Mouse (Mus musculus) kidney, embryonic 15.5 days (tissue): Measurements from ENCODE around the gene Hist1h4k. TPM values are rescaled to one million over a fixed set of nuclear protein-coding genes. Genes with fewer than 3 reads are reported as not detected.
"Not testable (repeated sequence)": the region's sequence is repeated elsewhere in the genome, so short reads cannot be mapped to it uniquely, and the experiment has no call there.

Experiments used
- ATAC-seq: fragments of 200-750 bp; cut with Nextera tagmentation; replicated peaks from 2 replicates; pipeline ENCODE4 v1.8.0; 2017; ENCODE audit warnings: moderate TSS enrichment; ENCODE audit not compliant: low FRiP score
- H3K27ac ChIP-seq: fragments of 300-500 bp; sonication (generic); 2 replicates; pipeline ENCODE4 v1.5.1; 2015; ENCODE audit warnings: mild to moderate bottlenecking, inconsistent platforms
- H3K27me3 ChIP-seq: fragments of 300-500 bp; sonication (generic); 2 replicates; pipeline ENCODE4 v1.6.1; 2015; ENCODE audit warnings: inconsistent platforms
- H3K36me3 ChIP-seq: fragments of 300-500 bp; sonication (generic); 2 replicates; pipeline ENCODE4 v1.6.1; 2015; ENCODE audit warnings: inconsistent platforms
- H3K4me1 ChIP-seq: fragments of 300-500 bp; sonication (generic); 2 replicates; pipeline ENCODE4 v1.6.1; 2015; ENCODE audit warnings: inconsistent platforms
- H3K4me2 ChIP-seq: fragments of 300-500 bp; sonication (generic); 2 replicates; pipeline ENCODE4 v1.6.1; 2015; ENCODE audit warnings: moderate library complexity, mild to moderate bottlenecking, inconsistent platforms
- H3K4me3 ChIP-seq: fragments of 300-500 bp; sonication (generic); replicated peaks from 2 replicates; pipeline ENCODE4 v1.5.1; 2015; ENCODE audit warnings: mild to moderate bottlenecking, inconsistent platforms
- H3K9ac ChIP-seq: fragments of 300-500 bp; sonication (generic); 2 replicates; pipeline ENCODE4 v1.6.1; 2015; ENCODE audit warnings: mild to moderate bottlenecking, inconsistent platforms
- H3K9me3 ChIP-seq: fragments of 300-500 bp; sonication (generic); replicated peaks from 2 replicates; pipeline ENCODE4 v1.6.1; 2016; ENCODE audit warnings: inconsistent platforms
- WGBS: fragments of 180-500 bp; shearing (Covaris S2); methylation state at CpG from one replicate; pipeline ENCODE4 v1.1.7; 2015; ENCODE audit warnings: mixed read lengths; 5-methylcytosine and 5-hydroxymethylcytosine counted together
- polyA plus RNA-seq: library from polyadenylated mRNA; unstranded; fragments of >200 nt; fragmentation: Nextera tagmentation; extraction: Ambion mirVana; gene quantifications from 2 replicates; pipeline ENCODE4 v1.2.1, GENCODE M21; 2015

The Hist1h4k gene
- polyA plus RNA-seq, 1 experiment from 2014 or later = 5.4 TPM

DNA sequence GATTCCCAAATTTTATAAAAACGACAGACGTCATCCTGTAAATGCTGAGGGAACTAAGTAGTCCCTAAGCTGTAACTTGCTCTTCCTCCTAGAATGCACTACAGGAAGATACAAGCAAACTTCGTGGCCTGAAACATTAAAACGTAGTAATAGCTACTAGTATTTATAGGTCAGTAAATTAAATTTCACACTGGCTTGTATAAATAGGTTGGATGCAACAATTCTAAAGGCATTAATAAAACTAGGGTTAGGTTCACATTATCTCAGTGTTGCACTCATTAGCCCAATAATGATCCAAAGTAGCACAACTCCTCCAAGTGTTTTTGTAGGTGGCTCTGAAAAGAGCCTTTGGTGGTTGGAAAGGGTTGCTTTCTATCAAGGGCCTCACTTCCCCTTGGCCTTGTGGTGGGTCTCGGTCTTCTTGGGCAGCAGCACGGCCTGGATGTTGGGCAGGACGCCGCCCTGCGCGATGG, 2.8 kb upstream of the Hist1h4k start:
- Histone ChIP-seq H3K36me3 (no peaks in the 10 kb centered on the region), H3K9ac (peak overlapping the region; percentile 61), H3K27me3 (no peaks in the 10 kb centered on the region), H3K4me3 (peak overlapping the region; percentile 49), H3K9me3 (no peaks in the 10 kb centered on the region), H3K4me1 (peaks cover 22% of the 10 kb centered on the region; the same call in 1 of the 2 replicates), H3K27ac (peak overlapping the region; percentile 97), H3K4me2 (peak overlapping the region; percentile 69)
- 2% methylated on average over 10 of the region's 10 CpGs for WGBS
- no peak for ATAC-seq

DNA sequence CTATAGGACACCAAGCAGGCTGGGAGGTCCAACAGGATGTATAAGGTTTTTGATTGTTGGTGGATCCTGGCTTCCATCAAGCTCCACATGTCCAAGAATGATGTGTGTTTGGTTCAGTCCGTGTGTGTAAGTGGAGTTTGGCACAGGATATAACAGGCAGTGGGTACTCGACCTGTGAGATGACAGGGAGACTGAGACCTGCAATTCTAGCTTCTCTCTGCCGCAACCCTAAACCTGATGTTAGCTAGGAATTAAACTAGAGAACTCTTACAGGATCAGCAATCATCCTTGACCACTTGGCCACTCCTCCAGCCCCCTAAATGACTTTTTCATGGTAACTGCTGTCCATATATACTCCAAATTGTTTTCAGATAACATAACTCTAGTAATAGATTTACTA, 2.1 kb upstream of the Hist1h4k start:
- peak overlapping the region; percentile 97 for H3K27ac ChIP-seq

DNA sequence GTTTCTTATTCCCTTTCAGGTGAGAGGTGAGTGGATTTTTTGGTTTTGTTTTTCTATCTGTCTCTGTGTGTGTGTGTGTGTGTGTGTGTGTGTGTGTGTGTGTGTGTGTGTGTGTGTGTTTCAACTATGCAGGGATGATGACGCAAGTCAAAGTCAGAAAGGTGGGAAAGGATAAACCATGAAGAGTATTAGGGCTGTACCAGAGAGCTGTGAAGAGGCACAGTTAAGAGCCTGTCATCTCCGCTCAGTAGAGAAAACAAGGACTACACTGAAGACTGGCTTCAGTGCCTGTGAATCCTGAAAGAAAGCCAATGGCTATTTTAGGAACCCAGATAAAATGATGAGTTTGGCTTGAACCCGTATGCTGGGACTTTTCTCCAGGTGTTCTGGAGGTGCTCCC, 1.5 kb upstream of the Hist1h4k start:
- Histone ChIP-seq H3K4me3 (no peak overlapping the region), H3K9ac (no peak overlapping the region), H3K27me3 (no peaks in the 10 kb centered on the region), H3K27ac (peak overlapping the region; percentile 97), H3K36me3 (no peaks in the 10 kb centered on the region), H3K4me2 (peak overlapping the region; percentile 69; the same call in 1 of the 2 replicates), H3K9me3 (no peaks in the 10 kb centered on the region), H3K4me1 (peaks cover 27% of the 10 kb centered on the region)
- WGBS = 79% methylated on average over 3 of the region's 3 CpGs
- ATAC-seq = no peak

More for the DNA sequence above, 2.1 kb upstream of the Hist1h4k start:
- H3K4me3 ChIP-seq = no peak overlapping the region; the same call in none of the 2 replicates
- H3K36me3 ChIP-seq = no peaks in the 10 kb centered on the region
- no peak for ATAC-seq
- H3K9me3 ChIP-seq = no peaks in the 10 kb centered on the region
- peak overlapping the region; percentile 69 for H3K4me2 ChIP-seq
- H3K27me3 ChIP-seq = no peaks in the 10 kb centered on the region
- 34% methylated on average over 3 of the region's 3 CpGs for WGBS
- peaks cover 25% of the 10 kb centered on the region for H3K4me1 ChIP-seq
- no peak overlapping the region for H3K9ac ChIP-seq

DNA sequence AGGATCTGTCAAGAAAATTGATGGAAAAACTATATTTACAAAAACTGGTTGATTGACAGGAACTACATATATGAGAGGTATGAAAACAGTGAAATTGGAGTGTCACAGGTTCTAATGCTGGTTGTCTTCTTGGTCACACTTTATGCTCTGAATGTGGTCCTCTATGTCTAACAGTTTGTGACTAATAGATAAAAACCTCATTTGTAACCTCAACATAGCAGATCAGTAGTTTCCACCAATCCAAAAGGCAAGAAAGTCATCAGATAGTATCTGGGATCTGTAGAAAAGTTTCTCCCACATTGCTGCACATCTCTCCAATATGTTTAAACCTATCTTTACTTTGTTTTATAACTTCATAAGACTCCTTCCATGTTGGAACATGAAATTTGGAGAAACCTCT, 1.1 kb upstream of the Hist1h4k start:
- ATAC-seq = no peak
- Histone ChIP-seq H3K27me3 (no peaks in the 10 kb centered on the region), H3K36me3 (no peaks in the 10 kb centered on the region), H3K9ac (no peak overlapping the region), H3K9me3 (no peaks in the 10 kb centered on the region), H3K4me2 (no peak overlapping the region), H3K4me3 (no peak overlapping the region), H3K27ac (peak overlapping the region; percentile 97; the same call in 1 of the 2 replicates), H3K4me1 (peaks cover 27% of the 10 kb centered on the region)

DNA sequence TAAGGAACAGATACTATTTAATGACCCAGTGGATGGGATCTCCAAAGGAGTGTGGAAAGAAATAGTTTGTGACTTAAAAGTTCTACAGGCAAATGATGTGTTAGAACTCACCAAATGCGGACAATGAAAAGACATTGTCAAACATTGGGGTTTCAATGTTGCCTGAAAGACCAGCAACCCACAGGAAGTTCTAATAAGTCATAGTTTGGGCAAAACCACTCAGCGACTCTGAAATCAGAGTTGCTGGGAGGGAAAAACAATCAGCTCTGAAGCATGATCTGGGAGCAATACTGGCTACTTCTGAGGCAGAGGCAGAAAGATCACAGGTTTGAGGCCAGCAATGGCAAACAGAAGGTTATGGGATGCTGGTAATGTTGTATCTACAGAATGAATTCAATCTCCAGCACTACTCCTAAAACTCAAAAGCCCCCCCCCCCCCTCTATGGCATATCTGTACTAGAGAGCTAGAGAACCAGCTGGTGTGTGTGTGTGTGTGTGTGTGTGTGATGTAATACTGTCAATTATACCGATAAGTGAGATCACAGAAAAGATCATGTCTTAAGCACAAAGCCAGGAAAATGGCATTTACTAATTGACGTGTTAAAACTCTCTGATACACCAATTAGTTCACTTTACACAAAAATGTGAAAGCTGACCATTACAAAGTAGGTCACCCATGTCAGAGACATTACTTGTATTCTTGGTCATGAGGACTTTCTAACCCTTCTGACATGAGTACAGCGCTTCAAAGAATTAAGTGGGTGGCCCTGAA, 732 bp downstream of the Hist1h4k start:
- no peak for ATAC-seq
- Histone ChIP-seq H3K9me3 (no peaks in the 10 kb centered on the region), H3K27me3 (no peaks in the 10 kb centered on the region), H3K9ac (peak overlapping the region; percentile 55), H3K4me1 (peaks cover 27% of the 10 kb centered on the region), H3K27ac (peak overlapping the region; percentile 98), H3K4me2 (peak overlapping the region; percentile 61), H3K4me3 (peak overlapping the region; percentile 54), H3K36me3 (no peaks in the 10 kb centered on the region)
- WGBS = 3% methylated on average over 5 of the region's 5 CpGs

DNA sequence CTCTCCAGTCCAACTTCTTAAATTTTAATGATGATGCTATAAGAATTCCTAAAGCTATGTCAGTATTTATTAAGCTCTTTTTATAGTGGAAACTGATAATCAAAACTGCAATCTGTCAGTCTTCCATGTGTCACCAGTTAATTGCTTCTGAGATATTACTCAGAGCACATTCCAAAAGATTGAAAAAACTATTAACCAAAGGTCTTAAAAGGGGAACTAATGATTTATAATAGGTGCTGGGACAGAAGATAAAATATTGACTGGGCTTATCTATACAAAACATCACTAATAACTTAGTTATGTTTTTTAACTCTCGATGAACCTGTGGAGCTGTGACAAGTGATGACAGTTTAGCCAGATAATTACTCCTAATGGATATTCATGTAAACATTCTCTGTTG, 5.3 kb downstream of the Hist1h4k start:
- H3K9me3 ChIP-seq = no peaks in the 10 kb centered on the region
- WGBS = 62% methylated on average over 1 of the region's 1 CpGs
- H3K36me3 ChIP-seq = no peaks in the 10 kb centered on the region
- H3K27ac ChIP-seq = no peak overlapping the region
- H3K4me2 ChIP-seq = no peak overlapping the region
- H3K4me1 ChIP-seq = peaks cover 16% of the 10 kb centered on the region
- no peaks in the 10 kb centered on the region for H3K27me3 ChIP-seq
- no peak overlapping the region for H3K9ac ChIP-seq
- no peak overlapping the region for H3K4me3 ChIP-seq
- no peak for ATAC-seq

DNA sequence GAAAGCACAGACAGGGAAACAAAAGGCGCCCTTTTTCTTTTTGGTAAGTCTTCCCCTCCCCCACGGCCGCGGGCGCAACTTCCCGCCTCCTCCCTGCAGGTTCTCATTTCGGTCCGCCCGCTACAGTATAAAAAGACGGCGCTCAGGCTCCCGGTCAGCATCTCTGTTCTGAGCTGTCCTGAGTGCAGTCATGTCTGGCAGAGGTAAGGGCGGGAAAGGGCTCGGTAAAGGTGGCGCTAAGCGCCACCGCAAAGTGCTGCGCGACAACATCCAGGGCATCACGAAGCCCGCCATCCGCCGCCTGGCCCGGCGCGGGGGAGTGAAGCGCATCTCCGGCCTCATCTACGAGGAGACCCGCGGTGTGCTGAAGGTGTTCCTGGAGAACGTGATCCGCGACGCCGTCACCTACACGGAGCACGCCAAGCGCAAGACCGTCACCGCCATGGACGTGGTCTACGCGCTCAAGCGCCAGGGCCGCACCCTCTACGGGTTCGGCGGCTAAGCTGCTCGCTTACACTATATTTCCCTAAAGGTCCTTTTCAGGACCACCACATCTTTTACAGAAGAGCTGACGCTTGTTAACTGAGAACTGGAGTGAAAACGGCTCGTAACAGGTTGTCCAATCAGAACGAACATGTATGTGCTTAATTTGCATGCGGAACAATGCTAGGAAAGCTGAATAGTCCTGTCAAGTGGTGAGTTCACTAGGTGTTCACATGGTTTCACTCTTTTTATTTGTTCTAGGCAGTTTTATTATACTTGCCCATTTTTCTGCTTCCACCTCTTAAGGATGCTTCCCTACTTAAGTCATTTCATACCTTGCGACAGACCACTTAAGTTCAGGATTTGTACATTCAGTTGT, 15.2 kb downstream of the Hist1h4k start, which contains the start of gene Hist1h4j:
TSS of gene Hist1h4j (plus strand) at position 159 of the 862 bp plus-strand sequence.
- H3K27ac ChIP-seq = peak within 1 kb of the TSS; percentile 98
- not testable (repeated sequence) for H3K36me3 ChIP-seq, H3K9me3 ChIP-seq, H3K27me3 ChIP-seq
- H3K9ac ChIP-seq = peak within 1 kb of the TSS; percentile 56
- peak within 1 kb of the TSS; percentile 47 for H3K4me3 ChIP-seq
- peaks cover 22% of the 10 kb centered on the region for H3K4me1 ChIP-seq
- peak within 1 kb of the TSS; percentile 62 for H3K4me2 ChIP-seq
- ATAC-seq = peak; percentile 95
- under 1% methylated on average over 46 of the region's 56 CpGs for WGBS

DNA sequence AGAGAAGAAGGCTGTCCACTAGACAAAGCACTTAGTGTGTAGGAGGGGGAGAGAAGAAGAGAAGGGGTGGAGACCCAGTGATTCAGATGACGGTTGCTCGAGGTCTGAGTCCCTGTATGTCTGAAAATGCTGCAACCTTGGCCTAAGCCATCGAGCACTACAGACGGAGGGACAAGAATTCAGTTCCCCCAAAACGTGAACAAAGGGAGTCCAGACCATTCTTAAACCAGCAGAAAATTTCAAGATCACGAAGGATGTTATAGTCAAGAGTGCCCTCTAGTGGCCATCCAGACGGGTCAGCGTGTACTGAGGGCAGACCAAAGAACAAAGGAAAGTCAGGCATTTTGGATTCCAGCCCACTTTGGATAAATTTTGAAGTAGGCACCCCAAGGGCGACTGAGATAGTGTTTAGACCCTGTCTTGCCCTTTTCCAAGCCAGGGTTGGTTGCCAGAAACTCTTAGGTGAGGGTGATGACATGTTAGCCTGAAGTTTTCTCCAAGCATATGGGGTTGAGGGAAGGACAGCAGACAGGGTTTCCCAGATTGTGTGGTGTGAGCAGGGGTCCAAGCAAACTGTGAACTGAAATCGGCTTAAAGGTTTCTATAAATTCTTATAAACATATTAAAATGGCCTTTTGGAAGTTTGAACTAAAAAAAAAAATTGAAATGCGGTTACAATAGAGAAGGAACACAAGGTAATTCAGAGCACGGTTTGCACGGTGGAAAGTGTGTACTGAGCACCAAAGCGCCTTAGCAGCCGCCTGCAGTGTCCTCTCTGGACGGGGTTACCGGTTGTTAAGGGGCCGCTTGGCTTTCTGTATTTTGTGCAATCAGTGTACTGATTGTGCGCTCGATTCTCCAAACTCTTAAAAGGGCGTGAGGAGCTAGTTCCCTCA, 16.0 kb downstream of the Hist1h4k start:
- H3K9ac ChIP-seq = peak overlapping the region; percentile 56
- H3K27ac ChIP-seq = peak overlapping the region; percentile 98
- no peaks in the 10 kb centered on the region for H3K27me3 ChIP-seq
- under 1% methylated on average over 21 of the region's 21 CpGs for WGBS
- H3K4me2 ChIP-seq = peak overlapping the region; percentile 62
- H3K9me3 ChIP-seq = no peaks in the 10 kb centered on the region
- H3K4me1 ChIP-seq = peaks cover 22% of the 10 kb centered on the region
- 0 out of 2 replicates have a peak, but pooled peaks cover 2% of the 10 kb centered on the region for H3K36me3 ChIP-seq
- peak overlapping the region; percentile 47 for H3K4me3 ChIP-seq
- peak; percentile 82 for ATAC-seq

DNA sequence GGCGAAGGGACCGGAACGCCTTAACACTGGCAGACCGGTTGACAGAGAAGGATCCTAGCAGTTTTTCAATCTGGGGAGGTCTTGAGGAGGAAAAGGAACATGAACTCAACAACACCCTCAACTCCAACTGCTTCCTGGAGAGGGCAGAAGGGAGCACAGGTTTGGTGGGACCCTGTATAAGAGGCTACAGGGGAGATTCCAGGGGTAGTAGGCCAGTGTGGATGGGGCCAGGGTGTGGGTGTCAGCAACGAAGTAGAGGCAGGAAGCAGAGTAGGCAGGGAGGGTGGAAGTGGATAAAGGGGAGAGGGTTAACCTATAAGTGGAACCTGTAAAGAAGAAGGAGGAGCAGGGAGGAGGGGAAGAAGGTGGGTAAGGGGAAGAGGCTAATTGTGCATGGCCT, 16.8 kb downstream of the Hist1h4k start:
- no peaks in the 10 kb centered on the region for H3K9me3 ChIP-seq
- H3K4me1 ChIP-seq = peaks cover 22% of the 10 kb centered on the region
- no peaks in the 10 kb centered on the region for H3K27me3 ChIP-seq
- no peak overlapping the region for H3K4me3 ChIP-seq
- ATAC-seq = no peak
- H3K9ac ChIP-seq = no peak overlapping the region
- H3K36me3 ChIP-seq = no peaks in the 10 kb centered on the region
- peak overlapping the region; percentile 98 for H3K27ac ChIP-seq
- H3K4me2 ChIP-seq = no peak overlapping the region; the same call in 1 of the 2 replicates
- 63% methylated on average over 5 of the region's 5 CpGs for WGBS

DNA sequence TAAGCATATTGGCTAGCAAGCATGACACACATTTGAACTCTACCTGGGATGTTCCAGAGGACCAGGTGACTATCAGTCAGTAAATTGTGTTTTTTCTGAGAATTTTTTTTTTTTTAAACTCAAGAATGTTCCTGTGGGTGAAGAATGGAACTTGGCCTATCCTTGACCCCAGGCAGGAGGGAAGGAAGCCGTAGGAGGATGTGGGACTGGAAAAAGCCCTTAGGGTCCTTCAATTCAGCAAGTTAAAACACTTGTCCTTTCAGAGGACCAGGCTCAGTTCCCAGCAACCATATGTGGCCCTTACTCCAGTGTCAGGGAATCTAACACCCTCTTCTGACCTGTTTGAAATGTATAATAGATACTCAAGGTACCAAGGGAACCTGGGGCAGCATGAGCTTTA, 20.8 kb downstream of the Hist1h4k start:
- H3K9ac ChIP-seq = no peak overlapping the region
- peaks cover 9% of the 10 kb centered on the region for H3K4me1 ChIP-seq
- no peaks in the 10 kb centered on the region for H3K27me3 ChIP-seq
- no peak overlapping the region for H3K4me3 ChIP-seq
- no peaks in the 10 kb centered on the region for H3K9me3 ChIP-seq
- ATAC-seq = no peak
- 41% methylated on average over 1 of the region's 1 CpGs for WGBS
- no peak overlapping the region for H3K4me2 ChIP-seq
- H3K36me3 ChIP-seq = no peaks in the 10 kb centered on the region
- H3K27ac ChIP-seq = no peak overlapping the region

DNA sequence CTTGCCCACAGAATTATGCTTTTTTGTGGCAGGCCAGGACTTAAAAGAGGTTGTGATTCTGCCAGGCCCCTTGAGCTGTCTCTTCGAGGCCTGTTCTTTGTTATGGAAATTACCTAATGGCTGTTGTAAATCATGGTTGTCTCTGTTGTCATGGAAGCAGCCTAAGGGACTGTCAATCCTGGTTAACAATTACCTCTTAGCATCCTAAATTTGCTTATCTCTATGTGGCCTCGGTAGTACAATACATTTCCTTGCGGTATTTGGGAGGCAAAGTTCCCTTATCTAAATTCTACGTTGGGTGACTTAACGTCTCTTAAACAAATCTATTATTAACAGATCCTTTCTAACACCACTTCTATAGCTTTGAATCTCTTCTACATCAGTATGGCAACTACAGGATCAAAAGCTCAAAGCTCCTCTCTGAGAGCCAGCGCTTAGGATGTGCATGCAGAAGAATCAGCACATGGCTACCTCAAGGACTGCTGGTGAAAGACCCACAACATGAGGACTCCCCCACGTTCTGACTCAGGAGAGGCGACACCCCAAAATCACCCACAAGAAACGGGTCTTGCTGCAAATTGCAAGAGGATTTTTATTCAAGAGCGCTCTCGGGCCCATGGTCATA, 22.2 kb downstream of the Hist1h4k start:
- no peaks in the 10 kb centered on the region for H3K36me3 ChIP-seq
- no peak overlapping the region for H3K9ac ChIP-seq
- WGBS = 37% methylated on average over 11 of the region's 11 CpGs
- no peaks in the 10 kb centered on the region for H3K27me3 ChIP-seq
- no peak overlapping the region for H3K4me2 ChIP-seq
- ATAC-seq = no peak
- peaks cover under 1% of the 10 kb centered on the region; the same call in 1 of the 2 replicates for H3K4me1 ChIP-seq
- no peak overlapping the region for H3K4me3 ChIP-seq
- H3K27ac ChIP-seq = no peak overlapping the region
- no peaks in the 10 kb centered on the region for H3K9me3 ChIP-seq
